Mouse (Mus musculus) kidney, adult 2 months (tissue): ENCODE measurements around the gene Trim27.

ENCODE experiments used
- CTCF ChIP-seq: fragments of 200-500 bp; conservative IDR thresholded peaks from 2 replicates; pipeline ENCODE4 v1.5.1; 2011; ENCODE audit warnings: low read depth, mild to moderate bottlenecking, control low read depth, low read length, moderate library complexity, mixed read lengths; ENCODE audit not compliant: insufficient read depth, insufficient read length
- POLR2A ChIP-seq: fragments of 200-500 bp; IDR thresholded peaks from one replicate; pipeline ENCODE4 v1.6.1; 2011; ENCODE audit warnings: low read depth, low read length, control low read depth

DNA sequence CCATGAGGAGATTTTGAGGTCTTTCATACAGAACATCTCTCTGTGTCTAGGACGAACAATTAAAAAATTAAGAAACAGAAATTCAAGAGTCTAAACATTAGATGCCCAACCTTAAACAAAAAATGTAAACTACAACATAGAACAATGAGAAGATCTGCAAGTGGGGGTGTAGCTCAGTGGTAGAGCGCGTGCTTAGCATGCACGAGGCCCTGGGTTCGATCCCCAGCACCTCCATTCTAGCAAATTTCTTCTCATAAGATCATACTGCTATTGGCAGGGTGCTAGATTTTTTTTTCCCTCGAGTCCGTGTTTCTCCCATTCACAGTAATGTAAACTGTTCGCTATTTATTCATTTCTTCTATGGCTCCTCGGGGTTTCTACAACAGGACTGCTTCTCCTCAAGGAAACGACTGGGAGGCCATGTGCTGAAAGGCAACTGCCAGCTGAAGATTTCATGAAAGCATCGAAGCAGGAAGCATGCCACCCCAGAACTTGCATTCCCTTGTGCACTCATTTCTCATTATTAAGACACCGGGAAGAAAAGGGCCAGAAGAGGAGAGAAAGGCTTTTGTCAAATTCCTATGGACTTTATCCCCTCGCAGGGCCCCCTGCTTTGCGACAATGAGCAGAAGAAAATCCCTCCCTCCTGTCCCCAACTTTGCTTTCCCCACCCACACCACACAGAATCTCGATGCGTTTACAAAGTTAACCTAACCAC lies 63.3 kb downstream of the Trim27 start:
- no peak for TF ChIP-seq CTCF
- TF ChIP-seq POLR2A, result no peak
